Mouse (Mus musculus): ENCODE results near the gene Barhl2. TPM values are rescaled to one million over a fixed set of nuclear protein-coding genes. Genes with fewer than 3 reads are reported as not detected.

Gene Barhl2
- polyA plus RNA-seq, 1 experiment from 2014 or later = not detected

GRCm38 (mm10) chr5:106455106-106455920, 2.7 kb downstream of the Barhl2 start:
- Histone ChIP-seq H3K9ac (replicated peaks; ENCODE audit: low read length) (no peak overlapping the region), H3K4me2 (replicated peaks; ENCODE audit: low read depth, low read length) (no peak overlapping the region), H3K27ac (ENCODE audit: low read length) (no peak overlapping the region), H3K36me3 (ENCODE audit: insufficient read depth, low read length) (no peaks in the 10 kb centered on the region), H3K9me3 (ENCODE audit: low read length) (no peaks in the 10 kb centered on the region), H3K4me1 (ENCODE audit: insufficient read depth, low read length) (peaks cover 14% of the 10 kb centered on the region), H3K4me3 (ENCODE audit: low read length) (no peak overlapping the region), H3K27me3 (ENCODE audit: insufficient read depth, low read length) (peaks cover 93% of the 10 kb centered on the region)
- no peak for ATAC-seq (ENCODE audit: low FRiP score, low TSS enrichment)
- WGBS = 1% methylated on average over 17 of the region's 17 CpGs

- H3K27me3 ChIP-seq (ENCODE audit: insufficient read depth, low read length) = peaks cover 93% of the 10 kb centered on the region
- H3K4me3 ChIP-seq (ENCODE audit: low read length) = no peak overlapping the region
- H3K4me1 ChIP-seq (ENCODE audit: insufficient read depth, low read length) = peaks cover 14% of the 10 kb centered on the region
- no peak overlapping the region for H3K9ac ChIP-seq (replicated peaks; ENCODE audit: low read length)
- H3K27ac ChIP-seq (ENCODE audit: low read length) = no peak overlapping the region
- no peak overlapping the region for H3K4me2 ChIP-seq (replicated peaks; ENCODE audit: low read depth, low read length)
- H3K36me3 ChIP-seq (ENCODE audit: insufficient read depth, low read length) = no peaks in the 10 kb centered on the region
- ATAC-seq (ENCODE audit: low FRiP score, low TSS enrichment) = no peak
- 2% methylated on average over 9 of the region's 9 CpGs for WGBS
- H3K9me3 ChIP-seq (ENCODE audit: low read length) = no peaks in the 10 kb centered on the region
Measured at GRCm38 (mm10) chr5:106454411-106455105, 3.4 kb downstream of the Barhl2 start.

DNA sequence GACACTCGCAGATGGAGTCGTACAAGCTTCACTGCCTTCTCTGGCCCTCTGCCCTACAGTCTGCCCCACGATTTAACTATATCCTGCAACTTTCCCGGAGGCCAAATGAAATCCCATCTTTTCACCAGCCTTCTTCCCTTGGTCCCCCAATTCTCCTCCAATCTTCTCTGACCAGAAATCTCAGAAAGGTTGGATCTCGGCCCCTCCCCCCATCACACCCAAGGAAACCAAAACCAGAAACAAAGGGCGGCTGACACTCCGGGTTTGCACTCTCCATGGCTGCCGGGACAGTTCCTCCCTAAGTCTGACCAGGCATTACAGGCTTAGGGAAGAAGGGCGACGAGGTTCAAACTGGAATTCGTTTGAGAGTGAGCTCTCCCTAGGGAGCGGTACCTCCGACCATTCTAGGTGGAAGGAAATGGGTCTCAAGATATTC, 4.1 kb downstream of the Barhl2 start:
- no peak; the same call in 1 of the 2 replicates for ATAC-seq (ENCODE audit: low FRiP score, low TSS enrichment)
- H3K36me3 ChIP-seq (ENCODE audit: insufficient read depth, low read length) = no peaks in the 10 kb centered on the region
- H3K4me2 ChIP-seq (replicated peaks; ENCODE audit: low read depth, low read length) = no peak overlapping the region
- H3K27me3 ChIP-seq (ENCODE audit: insufficient read depth, low read length) = peaks cover 93% of the 10 kb centered on the region
- H3K9ac ChIP-seq (replicated peaks; ENCODE audit: low read length) = no peak overlapping the region
- no peaks in the 10 kb centered on the region for H3K9me3 ChIP-seq (ENCODE audit: low read length)
- H3K4me1 ChIP-seq (ENCODE audit: insufficient read depth, low read length) = peaks cover 12% of the 10 kb centered on the region
- no peak overlapping the region for H3K27ac ChIP-seq (ENCODE audit: low read length)
- WGBS = 1% methylated on average over 13 of the region's 13 CpGs
- no peak overlapping the region for H3K4me3 ChIP-seq (ENCODE audit: low read length)

DNA sequence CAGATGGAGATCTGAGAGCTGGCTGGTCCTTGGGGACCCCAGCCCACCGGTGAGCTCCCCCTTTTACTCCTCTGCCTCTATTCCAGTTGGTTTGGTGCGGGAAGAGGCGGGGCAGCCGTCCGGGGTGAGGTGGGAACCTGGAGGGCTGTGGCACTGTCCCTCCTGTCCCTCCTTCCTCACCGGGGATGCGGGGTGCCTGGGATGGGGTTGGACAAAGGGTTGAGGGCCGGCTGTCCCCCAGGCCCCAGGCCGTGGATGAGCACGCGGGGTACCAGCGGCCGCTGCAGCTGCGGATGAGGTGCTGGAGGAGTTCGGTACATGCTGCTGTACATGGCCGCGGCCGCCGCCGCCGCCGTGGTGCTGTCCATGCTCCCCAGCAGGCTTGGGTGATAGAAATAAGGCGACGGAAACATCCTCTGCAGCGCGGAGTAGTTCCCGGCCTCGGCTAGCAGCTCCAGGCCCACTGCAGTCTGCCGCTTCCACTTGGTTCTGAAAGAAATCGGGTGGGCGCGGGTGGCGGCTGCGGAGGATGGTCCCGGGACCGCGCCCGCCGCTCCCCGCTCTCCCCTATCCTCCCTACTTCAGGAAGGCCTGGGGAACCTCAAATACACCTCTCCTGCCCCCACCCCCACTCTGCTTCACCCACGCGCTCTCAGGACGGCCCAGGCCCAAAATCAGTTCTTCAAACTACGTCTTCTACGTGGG, 4.6 kb downstream of the Barhl2 start:
- ATAC-seq (ENCODE audit: low FRiP score, low TSS enrichment) = peak; percentile 60
- H3K4me1 ChIP-seq (ENCODE audit: insufficient read depth, low read length) = peaks cover 6% of the 10 kb centered on the region
- no peaks in the 10 kb centered on the region for H3K36me3 ChIP-seq (ENCODE audit: insufficient read depth, low read length)
- H3K27ac ChIP-seq (ENCODE audit: low read length) = no peak overlapping the region
- no peak overlapping the region for H3K4me2 ChIP-seq (replicated peaks; ENCODE audit: low read depth, low read length)
- H3K27me3 ChIP-seq (ENCODE audit: insufficient read depth, low read length) = peaks cover 93% of the 10 kb centered on the region
- no peak overlapping the region for H3K9ac ChIP-seq (replicated peaks; ENCODE audit: low read length)
- H3K4me3 ChIP-seq (ENCODE audit: low read length) = no peak overlapping the region
- no peaks in the 10 kb centered on the region for H3K9me3 ChIP-seq (ENCODE audit: low read length)
- under 1% methylated on average over 43 of the region's 45 CpGs for WGBS

DNA sequence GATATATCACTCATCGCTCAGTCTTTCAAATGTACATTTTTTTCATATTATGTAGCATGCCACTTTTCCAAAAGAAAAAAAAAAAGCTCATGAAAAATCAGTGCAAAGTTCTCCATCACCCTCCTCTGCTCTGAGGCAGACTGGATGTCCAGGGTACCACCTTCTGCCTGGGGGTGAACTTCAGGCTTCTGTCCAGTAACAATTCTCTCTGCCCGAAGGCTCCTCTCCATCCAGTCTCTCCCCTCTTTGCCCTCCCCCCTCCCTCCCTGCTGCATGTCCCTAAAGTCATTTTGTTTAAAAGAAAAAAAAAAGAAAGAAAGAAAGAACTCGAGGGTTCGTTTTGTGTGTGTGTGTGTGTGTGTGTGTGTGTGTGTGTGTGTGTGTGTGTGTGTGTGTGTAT, 5.3 kb downstream of the Barhl2 start:
- Histone ChIP-seq H3K27me3 (ENCODE audit: insufficient read depth, low read length) (peaks cover 93% of the 10 kb centered on the region), H3K36me3 (ENCODE audit: insufficient read depth, low read length) (no peaks in the 10 kb centered on the region), H3K27ac (ENCODE audit: low read length) (no peak overlapping the region), H3K9me3 (ENCODE audit: low read length) (no peaks in the 10 kb centered on the region), H3K4me1 (ENCODE audit: insufficient read depth, low read length) (no peaks in the 10 kb centered on the region; the same call in 1 of the 2 replicates), H3K9ac (replicated peaks; ENCODE audit: low read length) (no peak overlapping the region), H3K4me2 (replicated peaks; ENCODE audit: low read depth, low read length) (no peak overlapping the region), H3K4me3 (ENCODE audit: low read length) (no peak overlapping the region)
- 8% methylated on average over 4 of the region's 4 CpGs for WGBS
- ATAC-seq (ENCODE audit: low FRiP score, low TSS enrichment) = no peak

- H3K27me3 ChIP-seq (ENCODE audit: insufficient read depth, low read length) = peaks cover 93% of the 10 kb centered on the region
- no peak for ATAC-seq (ENCODE audit: low FRiP score, low TSS enrichment)
- H3K4me1 ChIP-seq (ENCODE audit: insufficient read depth, low read length) = no peaks in the 10 kb centered on the region
- H3K9me3 ChIP-seq (ENCODE audit: low read length) = no peaks in the 10 kb centered on the region
- no peak overlapping the region for H3K9ac ChIP-seq (replicated peaks; ENCODE audit: low read length)
- WGBS = under 1% methylated on average over 32 of the region's 32 CpGs
- H3K4me3 ChIP-seq (ENCODE audit: low read length) = no peak overlapping the region
- H3K4me2 ChIP-seq (replicated peaks; ENCODE audit: low read depth, low read length) = no peak overlapping the region
- no peak overlapping the region for H3K27ac ChIP-seq (ENCODE audit: low read length)
- no peaks in the 10 kb centered on the region for H3K36me3 ChIP-seq (ENCODE audit: insufficient read depth, low read length)
Measured at GRCm38 (mm10) chr5:106451681-106452440, 6.1 kb downstream of the Barhl2 start.

DNA sequence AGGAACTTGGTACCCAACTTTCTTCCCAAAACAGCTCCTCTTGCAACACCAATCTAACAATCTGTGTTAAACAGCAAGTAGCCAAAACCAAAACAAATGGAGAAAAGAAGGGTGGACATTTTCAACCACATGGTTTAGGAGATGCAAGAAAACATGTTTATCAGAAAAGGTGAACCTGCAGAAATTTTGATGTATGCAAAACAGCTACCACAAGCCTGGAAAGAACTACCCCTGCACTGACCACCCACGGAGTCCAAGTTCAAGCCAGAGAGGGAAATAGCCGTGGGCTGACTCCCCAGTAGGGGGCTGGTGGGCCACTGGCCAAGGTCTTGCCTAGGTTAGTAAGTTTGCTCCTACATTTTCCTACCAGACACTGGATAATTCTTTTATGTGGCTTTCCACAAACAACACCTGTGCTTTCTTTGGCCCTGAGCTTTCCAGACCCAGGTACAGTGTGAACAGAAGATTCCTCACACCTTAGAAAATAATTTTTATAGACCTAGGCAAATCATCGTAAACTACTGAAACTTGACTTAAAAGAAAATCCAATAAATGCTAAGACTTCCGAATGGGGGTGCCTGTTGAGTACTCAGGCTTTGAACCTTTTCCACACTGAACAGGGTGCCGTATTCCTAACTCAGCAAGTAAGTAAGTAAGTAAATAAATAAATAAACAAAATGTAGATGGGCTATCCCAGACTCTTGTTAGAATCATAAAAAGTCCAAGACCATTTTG, 7.4 kb downstream of the Barhl2 start:
- H3K36me3 ChIP-seq (ENCODE audit: insufficient read depth, low read length) = no peaks in the 10 kb centered on the region
- H3K4me1 ChIP-seq (ENCODE audit: insufficient read depth, low read length) = no peaks in the 10 kb centered on the region
- H3K9me3 ChIP-seq (ENCODE audit: low read length) = no peaks in the 10 kb centered on the region
- no peak overlapping the region for H3K4me2 ChIP-seq (replicated peaks; ENCODE audit: low read depth, low read length)
- WGBS = 7% methylated on average over 5 of the region's 5 CpGs
- ATAC-seq (ENCODE audit: low FRiP score, low TSS enrichment) = no peak
- peaks cover 97% of the 10 kb centered on the region for H3K27me3 ChIP-seq (ENCODE audit: insufficient read depth, low read length)
- no peak overlapping the region for H3K27ac ChIP-seq (ENCODE audit: low read length)
- H3K4me3 ChIP-seq (ENCODE audit: low read length) = no peak overlapping the region
- H3K9ac ChIP-seq (replicated peaks; ENCODE audit: low read length) = no peak overlapping the region

DNA sequence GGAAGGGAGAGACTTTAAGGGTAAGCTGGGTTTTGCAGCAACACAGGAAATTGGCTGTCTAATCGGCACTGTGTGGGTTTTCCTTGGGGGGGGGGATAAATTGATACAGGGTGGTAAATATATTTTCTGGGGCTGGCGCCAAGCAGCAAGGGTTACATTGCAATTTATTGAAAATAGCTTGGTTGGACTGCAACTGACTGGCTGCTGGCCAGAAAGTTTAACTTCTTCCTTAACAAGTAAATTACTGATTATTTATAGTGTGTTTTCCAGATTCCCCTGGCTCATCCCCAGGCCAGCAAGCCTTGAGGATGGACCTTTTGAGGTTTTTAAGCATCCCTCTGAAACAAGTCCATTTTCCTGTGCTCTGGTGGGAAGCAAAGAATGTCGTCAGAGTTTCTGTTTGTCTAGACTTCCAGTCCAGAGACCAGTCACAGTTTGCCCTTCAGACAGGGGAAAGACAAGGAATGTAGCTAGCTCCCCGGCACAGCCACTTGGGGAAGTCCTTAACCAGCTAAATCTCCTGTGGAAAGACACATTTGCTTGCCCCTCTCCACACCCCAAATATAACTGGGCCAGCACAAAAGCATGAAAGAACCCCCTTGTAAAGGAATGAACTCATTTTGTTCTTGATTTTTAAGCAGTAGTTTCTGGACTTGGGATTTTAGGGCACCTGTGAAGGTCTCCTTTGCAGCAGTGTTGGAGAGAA, 8.1 kb downstream of the Barhl2 start:
- no peaks in the 10 kb centered on the region for H3K4me1 ChIP-seq (ENCODE audit: insufficient read depth, low read length)
- no peaks in the 10 kb centered on the region for H3K9me3 ChIP-seq (ENCODE audit: low read length)
- H3K9ac ChIP-seq (replicated peaks; ENCODE audit: low read length) = no peak overlapping the region
- no peak overlapping the region for H3K4me3 ChIP-seq (ENCODE audit: low read length)
- H3K27me3 ChIP-seq (ENCODE audit: insufficient read depth, low read length) = peaks cover 97% of the 10 kb centered on the region
- no peak overlapping the region for H3K4me2 ChIP-seq (replicated peaks; ENCODE audit: low read depth, low read length)
- no peaks in the 10 kb centered on the region for H3K36me3 ChIP-seq (ENCODE audit: insufficient read depth, low read length)
- ATAC-seq (ENCODE audit: low FRiP score, low TSS enrichment) = no peak
- WGBS = 9% methylated on average over 4 of the region's 4 CpGs
- H3K27ac ChIP-seq (ENCODE audit: low read length) = no peak overlapping the region
